Mouse (Mus musculus) 416B (cell line): Measurements from ENCODE around the gene Pitpnm1.
"Not testable (repeated sequence)": the region's sequence is repeated elsewhere in the genome, so short reads cannot be mapped to it uniquely, and the experiment has no call there.

Source experiments
- DNase-seq: peaks from one replicate; pipeline ENCODE4 v3.0.0; 2011; ENCODE audit warnings: low read depth

Gene Pitpnm1

DNA sequence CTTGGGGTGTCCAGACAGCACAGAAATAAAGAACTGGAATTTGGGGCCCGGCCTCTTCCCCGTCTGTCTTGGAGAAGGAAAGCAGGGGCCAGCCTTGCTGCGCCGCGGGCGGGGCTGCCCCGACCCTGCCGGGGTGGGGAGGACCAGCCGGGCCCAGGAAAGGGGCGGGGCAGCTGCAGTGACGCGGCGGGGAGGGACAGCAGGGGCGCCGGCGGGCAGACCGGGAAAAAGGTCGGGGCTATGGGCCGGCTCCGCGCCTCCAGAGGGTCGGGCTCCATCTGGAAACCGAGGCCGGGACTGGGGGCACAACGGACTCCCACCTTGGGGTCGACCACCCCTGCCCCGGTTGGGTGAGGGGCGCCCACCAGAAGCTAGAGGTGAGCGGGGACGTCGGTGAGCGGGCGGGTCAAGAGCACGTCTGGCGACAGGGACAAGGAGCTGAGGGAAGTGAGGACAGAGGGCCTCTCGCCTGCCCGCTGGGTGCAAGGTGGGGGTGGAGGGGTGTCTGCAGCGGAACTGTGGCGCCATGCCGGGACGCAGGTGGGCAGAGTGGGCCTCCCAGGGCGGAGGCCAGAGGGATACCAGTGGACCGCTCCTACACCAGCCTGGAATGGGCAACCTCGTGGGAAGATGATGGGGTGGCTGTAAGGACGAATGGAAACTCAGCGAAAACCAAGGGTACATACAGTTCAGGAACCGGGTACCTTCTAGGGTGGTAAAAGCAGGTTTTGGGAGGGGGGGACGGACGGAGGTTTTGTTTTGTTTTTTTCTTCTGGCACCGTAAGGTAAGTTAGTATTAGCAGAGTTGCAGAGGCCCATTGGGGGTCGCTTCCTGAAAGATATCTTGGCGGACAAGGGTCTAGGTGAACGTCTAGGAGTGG lies at the start of gene Pitpnm1:
Pitpnm1 (plus strand) TSS at position 162 of the 881 bp plus-strand sequence.
- DNase-seq = peak; percentile 42

DNA sequence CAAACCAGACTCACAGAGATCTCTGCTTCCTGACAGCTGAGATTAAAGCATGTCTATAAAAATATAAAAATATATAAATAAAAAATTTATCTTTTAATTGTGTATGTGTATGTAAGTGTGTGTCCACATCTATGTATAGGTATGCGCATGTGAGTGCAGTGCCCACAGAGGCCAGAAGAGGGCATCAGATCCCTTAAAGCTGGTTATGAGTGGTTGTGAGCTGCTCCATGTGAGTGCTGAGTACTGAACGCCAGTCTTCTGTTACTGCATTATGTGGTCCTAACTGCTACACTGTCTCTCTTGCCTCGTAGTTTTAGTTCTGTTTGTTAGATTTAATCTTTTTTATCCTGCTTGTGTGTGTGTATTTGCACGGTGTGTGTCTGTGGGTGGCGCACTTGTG lies 48.8 kb upstream of the Pitpnm1 start:
- no peak for DNase-seq

DNA sequence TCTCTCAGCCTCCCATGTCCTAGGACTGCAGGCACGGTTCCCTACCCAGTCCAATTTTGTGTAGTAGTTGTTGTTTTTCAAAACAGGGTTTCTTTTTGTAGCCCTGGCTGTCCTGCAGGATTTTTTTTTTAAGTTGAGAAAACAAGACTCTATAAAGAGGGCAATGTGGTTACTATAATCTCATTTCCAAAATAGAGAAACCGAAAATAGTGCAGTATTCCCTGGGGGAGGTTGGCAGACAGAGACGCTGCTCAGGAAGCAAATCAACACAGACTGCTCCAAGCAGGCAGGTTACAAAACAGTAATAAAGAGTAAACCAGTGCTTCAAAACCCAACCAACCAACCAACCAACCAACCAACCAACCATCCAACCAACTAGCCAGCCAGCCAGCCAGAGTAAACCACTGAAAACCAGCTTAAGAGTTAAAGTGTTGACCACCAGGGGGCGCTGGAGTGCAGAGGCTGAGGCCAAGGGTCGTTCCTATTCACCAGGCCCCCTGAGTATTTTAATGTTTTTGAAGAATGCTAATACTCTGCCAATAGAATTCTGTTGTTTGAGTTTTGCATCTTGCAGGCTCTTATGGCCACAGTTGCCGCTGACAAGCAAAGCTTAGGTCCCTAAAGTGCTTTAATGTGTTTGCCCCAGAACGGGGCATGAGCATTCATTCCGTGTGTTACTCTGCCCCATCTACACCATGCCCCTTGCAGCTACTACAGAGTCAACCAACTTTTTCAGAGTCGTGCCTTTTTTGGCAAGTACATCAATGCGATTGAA lies 47.9 kb upstream of the Pitpnm1 start:
- peak; percentile 64 for DNase-seq

DNA sequence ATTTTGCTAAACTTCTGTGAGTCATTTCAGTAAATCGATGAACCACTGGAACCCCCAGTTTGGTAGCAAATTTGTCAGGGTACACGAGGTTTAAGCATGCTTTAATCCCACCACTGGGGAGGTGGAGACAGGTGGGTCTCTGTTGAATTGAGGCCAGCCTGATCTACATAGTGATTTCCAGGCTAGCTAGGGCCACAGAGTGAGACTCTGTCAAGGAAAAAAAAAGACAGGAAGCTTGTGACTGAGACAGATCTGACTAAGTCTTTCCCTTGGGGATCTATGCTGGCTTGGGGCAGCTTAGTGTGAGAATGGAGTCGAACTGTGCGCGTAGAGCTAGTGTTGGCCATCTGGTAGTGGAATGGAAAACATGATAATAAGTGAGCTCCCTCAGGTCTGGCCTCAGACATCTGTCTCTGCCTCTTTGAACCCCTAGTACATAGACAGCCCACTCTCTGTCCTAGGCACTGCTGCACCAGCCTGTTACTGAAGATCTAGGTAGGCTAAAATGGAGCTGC lies 47.2 kb upstream of the Pitpnm1 start:
- DNase-seq = peak; percentile 68

DNA sequence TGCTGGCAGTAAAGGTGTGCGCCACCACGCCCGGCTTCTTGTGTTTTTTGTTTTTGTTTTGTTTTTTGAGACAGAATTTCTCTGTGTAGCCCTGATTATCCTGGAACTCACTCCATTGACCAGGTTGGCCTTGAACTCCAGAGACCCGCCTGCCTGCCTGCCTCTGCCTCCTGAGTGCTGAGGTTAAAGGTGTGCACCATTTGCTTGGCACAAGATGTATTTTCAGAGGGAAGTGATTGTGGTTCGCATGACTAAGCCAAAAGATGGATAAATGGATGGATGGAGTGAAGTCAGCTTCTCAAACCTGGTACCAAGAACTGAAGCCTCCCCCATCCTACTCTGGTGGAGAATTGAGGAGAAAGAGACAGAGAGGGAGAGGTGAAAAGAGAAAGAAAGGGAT lies 45.2 kb upstream of the Pitpnm1 start:
- DNase-seq = no peak

DNA sequence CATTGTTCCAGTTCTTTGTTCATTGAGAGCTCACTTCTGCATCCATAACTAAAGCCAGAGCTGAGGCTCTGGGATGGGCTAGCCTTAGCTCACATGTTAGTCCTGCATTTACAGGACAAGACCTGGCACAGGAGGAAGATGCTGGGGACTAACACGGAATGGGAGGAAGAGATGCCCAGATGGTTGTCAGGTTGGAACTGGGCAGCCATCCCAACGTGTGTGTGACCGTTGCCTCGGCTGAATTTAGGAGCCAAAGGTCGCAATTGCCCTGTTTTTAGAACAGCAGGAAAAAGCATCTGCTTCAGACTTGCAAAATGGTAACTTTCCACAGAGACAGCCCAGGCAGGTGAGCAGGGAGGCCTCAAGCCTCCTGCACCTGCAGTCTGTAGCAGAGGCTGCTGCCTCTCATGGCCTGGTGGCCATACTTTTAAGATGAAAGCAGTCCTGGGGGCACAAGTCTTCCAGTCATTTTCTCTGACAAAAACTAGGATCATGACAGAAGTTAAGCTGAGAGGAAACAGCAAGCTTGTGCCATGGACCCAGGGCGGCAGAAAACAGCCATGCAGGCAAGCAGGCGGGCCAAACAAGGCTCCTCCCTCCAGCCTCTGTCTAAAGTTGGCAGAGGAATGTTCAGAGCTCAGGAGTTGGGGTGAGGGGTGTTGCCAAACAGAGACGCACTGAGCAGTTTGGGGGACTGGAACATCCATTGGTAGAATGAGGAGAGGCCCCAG lies 44.4 kb upstream of the Pitpnm1 start:
- no peak for DNase-seq

DNA sequence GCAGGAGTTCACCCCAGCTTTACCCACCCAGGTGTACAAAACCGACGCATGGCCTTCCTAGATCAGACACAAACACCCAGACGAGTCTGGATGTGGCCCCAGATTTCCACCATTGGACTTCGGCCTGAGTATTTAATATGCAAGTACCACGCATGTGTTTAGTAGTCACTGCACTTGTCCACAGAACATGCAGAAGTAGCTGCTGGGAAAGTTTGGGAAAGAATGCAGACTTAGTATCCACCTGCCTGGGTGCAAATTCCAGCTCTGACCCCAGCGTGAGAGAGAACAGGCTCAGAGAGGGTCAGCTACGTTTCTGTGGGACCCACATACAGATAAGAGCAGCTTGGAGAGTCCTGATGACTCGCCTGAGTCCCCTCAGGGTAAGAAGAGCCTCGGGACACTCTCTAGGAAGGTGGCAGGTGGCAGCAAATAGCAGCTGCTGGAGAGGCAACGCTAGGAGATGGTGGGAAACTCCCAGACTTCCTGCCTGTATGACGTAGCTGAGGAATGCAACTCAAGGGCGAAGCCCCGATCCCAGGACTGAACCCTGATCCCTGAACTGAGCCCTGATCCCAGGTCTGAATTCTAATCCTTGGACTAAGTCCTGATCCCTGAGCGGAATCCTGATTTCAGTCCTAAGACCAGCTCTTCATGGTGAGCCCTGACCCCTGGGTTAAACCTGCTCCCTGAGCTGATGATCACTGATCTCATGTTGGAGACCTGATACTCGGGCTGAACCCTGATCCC lies 43.7 kb upstream of the Pitpnm1 start:
- no peak for DNase-seq

DNA sequence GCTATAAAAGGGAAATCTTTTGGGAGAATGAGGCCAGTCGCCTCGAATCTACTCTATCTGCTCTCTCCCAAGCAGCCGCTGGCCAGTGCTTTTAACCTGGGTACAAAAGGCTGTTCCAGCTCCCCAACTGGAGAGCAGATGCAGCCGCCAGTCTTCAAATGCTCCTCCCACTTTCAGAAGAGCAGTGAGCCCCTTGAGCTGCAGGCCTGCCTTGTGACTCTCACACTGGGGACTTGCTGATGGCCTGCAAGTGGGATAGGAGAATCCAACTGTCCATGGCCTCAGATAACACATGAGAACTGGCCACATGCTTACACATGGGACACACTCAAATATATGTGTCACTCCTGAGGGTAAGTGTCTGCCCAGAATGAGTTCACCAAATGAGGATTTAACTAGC lies 43.1 kb upstream of the Pitpnm1 start:
- DNase-seq = no peak

DNA sequence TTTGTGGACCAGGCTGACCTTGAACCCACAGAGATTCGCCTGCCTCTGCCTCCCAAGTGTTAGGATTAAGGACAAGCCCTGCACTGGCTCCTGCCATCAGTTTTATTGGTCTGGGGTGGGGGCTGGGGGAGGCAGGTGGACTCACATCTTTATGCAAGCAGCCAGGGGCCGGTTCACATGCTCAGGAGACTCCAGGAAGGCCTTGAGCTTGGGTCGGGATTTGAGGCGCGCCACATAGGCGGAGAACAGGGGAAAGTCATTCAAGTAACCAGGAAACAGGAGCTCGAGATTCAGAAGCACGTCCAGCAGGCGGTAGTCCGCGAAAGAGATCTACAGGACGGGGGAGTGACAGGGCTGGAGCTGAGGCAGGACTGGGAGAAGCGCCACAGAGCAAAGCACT lies 42.4 kb upstream of the Pitpnm1 start:
- no peak for DNase-seq

DNA sequence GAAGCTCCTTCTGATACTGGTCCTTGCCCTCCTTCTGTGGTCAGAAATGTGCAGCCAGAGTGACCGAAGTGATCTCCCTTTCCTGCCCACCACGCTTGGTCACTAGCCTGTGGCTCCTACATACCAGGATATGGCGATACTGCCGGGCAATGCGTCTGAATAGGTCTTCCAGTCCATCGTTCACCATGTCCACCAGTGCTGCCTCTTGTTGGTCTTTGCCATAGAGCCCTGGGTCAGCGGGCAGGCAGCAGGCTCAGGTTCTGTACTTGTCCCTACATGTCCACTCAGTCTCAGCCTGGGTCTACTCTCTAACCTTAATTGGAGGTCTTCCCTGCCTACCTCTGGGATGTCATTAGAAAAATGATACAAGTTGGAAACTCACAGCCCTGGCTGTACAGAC lies 41.8 kb upstream of the Pitpnm1 start:
- DNase-seq = no peak

DNA sequence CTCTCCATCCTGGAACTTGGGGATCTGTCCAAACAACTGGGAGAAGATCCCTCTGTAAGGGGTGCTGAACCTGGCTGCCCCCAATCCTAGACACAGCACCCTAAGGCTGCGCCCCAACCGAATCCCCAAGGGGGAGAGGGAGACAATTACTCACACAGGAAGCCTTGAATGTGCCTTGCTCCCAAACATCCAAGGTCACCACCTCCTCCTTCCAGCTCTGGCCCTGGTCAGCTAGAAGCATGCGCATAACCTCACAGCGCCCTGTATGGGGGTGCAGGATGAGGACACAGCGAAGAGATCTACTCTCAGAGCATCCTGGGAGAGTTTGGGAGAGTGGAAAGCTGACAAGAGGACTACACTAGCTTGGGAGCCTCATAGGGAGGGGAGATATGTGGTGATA lies 41.2 kb upstream of the Pitpnm1 start:
- no peak for DNase-seq

DNA sequence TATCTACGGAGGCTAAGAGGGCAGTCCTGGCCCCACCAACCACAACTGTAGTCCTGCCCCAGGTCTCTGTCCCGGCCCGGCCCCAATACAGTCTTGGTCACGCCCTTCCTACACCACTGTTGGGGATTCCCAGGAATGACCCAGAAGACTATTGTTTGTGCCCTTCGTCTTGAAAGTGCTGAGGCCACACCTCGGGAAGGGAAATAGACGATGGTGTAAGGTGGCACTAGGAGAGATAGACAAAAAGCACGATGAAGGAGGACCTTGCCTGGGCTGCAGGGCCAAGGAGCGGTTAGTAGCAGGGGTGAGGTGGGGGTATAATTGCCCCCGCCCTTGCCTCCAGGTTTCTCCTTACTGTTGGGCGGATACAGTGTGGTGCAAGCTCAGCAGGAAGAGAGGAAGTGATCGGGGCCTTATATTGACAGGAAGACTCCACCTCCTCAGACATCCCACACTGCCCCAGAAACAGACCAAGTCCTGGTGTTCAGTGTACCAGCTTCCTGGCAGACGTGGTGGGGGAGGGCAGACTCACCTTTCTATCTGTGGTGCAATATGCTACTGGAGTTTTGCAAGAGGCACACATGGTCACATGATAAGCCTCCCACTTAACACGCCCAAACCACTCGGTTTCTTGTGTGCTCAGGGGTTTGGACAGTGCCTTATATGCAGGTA lies 40.6 kb upstream of the Pitpnm1 start, which contains the start of gene Gstp3:
Gstp3 (minus strand) TSS at position 501 of the 672 bp plus-strand sequence.
- DNase-seq = peak; percentile 88

DNA sequence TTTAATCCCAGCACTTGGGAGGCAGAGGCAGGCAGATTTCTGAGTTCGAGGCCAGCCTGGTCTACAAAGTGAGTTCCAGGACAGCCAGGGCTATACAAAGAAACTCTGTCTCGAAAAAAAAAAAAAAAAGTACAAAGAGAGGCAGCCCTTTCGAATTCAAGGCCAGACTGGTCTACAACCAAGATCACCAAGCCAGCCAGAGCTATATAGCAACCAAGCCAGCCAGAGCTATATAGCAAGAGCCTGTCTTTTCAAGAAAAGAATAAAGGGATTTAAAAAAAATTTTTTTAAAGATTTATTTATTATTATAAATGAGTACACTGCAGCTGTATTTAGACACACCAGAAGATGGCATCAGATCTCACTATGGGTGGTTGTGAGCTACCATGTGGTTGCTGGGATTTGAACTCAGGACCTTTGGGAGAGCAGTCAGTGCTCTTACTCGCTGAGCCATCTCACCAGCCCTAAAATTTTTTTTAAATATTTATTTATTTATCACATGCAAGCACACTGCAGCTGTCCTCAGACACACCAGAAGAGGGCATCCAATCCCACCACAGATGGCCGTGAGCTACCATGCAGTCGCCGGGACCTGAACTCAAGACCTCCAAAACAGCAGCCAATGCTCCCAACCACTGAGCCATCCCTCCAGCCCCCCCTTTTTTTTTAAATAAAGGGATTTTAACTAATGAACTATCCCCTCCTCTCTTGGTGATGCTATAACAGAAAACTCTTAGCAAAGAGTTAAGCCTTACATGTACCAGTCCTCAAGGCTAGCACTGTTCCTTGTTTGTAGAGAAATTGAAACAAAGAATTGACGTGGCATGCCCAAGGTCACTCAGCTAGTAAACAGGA lies 39.5 kb upstream of the Pitpnm1 start:
- not testable (repeated sequence) for DNase-seq

DNA sequence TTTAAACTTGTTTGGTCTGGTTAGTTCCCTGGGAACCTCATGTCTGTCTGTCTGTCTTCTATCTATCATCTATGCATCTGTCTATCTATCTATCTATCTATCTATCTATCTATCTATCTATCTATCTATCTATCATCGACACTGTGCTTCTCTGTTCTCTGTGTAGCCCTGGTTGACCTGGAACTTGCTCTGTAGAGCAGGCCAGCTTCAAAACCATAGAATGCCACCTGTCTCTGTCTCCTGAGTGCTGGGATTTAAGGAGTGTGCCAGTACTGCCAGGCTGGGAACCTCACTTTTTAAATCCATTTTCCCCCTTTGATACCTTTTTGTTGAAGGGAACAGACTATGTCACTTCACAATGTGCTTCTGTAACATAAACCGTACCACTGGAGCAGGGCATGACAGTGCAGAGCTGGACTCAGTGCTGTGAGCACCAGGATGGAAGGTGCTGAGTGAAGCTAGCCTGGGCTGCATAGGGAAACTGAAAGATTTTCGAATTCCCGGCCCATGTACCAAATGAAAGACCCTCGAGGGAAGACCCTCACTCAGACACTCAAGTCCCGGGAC lies 38.8 kb upstream of the Pitpnm1 start:
- DNase-seq = no peak

DNA sequence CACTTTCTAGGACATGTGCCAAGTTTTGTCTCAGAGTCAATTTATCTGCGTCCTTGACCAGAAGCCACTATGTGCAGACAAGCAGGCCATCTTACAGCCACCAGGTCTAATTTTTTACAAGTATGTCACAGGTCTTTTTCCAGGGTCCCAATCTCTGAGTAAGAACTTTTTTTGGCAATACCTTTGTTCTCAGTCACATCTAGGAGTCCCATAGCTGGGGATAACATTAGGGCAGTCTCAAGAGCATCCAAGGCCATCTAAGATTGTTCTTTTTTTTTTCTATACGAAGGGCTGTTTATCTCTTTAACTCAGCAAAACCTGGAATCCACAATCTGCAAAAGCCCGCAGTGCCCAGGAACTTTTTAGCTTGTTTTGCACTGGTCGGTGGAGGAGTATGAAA lies 36.4 kb upstream of the Pitpnm1 start:
- DNase-seq = peak; percentile 60

DNA sequence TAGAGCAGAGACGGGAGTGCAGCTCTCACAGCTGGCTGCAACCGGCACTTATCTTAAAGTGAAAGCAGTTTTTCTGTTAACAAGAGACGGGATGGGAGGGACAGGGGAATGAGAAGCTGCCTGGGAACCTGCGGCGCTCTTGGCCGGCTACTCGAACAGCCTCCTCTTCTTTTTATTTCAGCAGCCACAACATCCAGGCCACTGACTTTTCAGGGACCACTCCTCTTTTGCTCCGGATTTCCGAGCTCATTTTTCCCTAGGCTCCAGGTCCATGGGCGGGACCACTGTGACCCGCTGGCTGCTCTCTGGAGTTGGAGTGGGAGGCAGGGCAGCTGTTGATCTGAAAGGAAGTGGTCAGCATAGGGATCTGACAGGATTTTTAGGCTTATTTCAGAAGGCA lies 35.3 kb upstream of the Pitpnm1 start:
- not testable (repeated sequence) for DNase-seq

DNA sequence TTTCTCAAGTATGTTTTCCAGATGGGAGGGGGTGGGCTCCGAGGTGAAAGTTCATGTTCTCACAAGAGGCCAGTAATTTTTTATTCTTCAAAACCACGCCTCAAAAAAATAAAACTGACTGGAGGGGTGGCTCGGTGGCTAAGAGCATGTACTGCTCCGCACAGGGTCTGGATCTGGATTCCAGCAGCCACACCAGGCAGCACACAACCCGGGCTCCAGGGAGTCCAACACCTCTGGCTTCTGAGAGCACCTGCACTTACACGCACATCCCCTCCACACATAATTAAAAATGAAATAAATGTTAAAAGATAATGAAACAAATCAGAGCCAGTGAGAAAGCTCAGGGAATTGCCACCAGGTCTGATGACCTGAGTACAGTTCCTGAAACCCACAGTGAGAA lies 33.5 kb upstream of the Pitpnm1 start:
- DNase-seq = peak; percentile 45

DNA sequence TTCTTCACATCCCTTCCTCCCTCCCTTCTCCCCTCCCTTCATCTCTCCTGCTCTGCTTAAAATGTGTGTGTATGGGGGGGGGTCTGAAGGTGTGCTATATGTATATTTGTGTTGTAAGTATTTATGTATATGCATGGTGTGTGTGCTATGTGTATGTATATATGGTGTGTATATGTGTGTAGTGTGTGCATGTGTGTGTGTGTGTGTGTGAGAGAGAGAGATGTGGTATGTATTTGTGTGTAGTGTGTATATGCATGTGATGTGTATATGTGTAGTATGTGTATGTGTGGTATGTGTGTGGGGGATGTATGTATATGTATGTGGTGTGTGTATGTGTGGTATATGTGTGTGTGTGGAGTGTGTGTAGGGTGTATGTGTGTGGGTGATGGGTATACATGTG lies 32.9 kb upstream of the Pitpnm1 start:
- DNase-seq = no peak

DNA sequence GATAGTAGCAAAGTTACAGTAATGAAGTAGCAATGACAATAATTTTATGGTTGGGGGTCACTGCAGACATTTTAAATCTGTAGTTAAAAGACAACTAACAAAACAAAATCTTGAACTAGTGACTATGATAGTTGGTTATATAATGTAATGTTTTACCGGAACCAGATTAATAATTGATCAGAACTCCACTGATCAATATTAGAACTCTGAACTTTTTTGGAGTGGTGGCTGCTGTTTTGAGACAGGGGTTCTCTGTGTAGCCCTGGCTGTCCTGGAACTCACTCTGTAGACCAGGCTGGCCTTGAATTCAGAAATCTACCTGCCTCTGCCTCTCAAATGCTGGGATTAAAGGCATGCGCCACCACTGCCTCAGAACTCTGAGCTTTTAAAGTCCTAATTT lies 31.6 kb upstream of the Pitpnm1 start:
- not testable (repeated sequence) for DNase-seq
